Mouse (Mus musculus) small intestine, adult 2 months (tissue): ENCODE results near the gene Cldn11. TPM values are rescaled to one million over a fixed set of nuclear protein-coding genes. Genes with fewer than 3 reads are reported as not detected.

ENCODE experiments used
- H3K27ac ChIP-seq: fragments of 200-500 bp; 2 replicates; pipeline ENCODE4 v1.5.1; 2012; ENCODE audit warnings: low read depth, low read length, control low read depth, inconsistent platforms; ENCODE audit not compliant: insufficient read depth
- H3K27me3 ChIP-seq: fragments of 200-500 bp; 2 replicates; pipeline ENCODE4 v1.6.1; 2012; ENCODE audit warnings: mild to moderate bottlenecking, moderate library complexity, low read length, inconsistent platforms; ENCODE audit not compliant: control insufficient read depth, insufficient read depth
- H3K36me3 ChIP-seq: fragments of 200-500 bp; 2 replicates; pipeline ENCODE4 v1.6.1; 2012; ENCODE audit warnings: mild to moderate bottlenecking, low read length, control low read depth, inconsistent platforms; ENCODE audit not compliant: control insufficient read depth, insufficient read depth
- H3K4me1 ChIP-seq: fragments of 200-500 bp; 2 replicates; pipeline ENCODE4 v1.6.1; 2012; ENCODE audit warnings: low read length, inconsistent platforms, mixed read lengths; ENCODE audit not compliant: control insufficient read depth, insufficient read depth, insufficient read length
- H3K4me3 ChIP-seq: fragments of 200-500 bp; 2 replicates; pipeline ENCODE4 v1.5.1; 2012; ENCODE audit warnings: low read depth, mild to moderate bottlenecking, control low read depth, inconsistent platforms, low read length, moderate library complexity
- CTCF ChIP-seq: fragments of 200-500 bp; IDR thresholded peaks from 2 replicates; pipeline ENCODE4 v1.5.1; 2012; ENCODE audit warnings: low read depth, mild to moderate bottlenecking, control low read depth, inconsistent platforms, low read length, moderate library complexity, mixed read lengths; ENCODE audit not compliant: insufficient replicate concordance, insufficient read length; ENCODE audit errors: extremely low read depth
- POLR2A ChIP-seq: fragments of 200-500 bp; IDR thresholded peaks from 2 replicates; pipeline ENCODE4 v1.6.1; 2012; ENCODE audit warnings: low read depth, mild to moderate bottlenecking, control low read depth, inconsistent platforms, low read length, moderate library complexity
- WGBS: fragments of 180-500 bp; shearing (Covaris S2); methylation state at CpG from one replicate; pipeline ENCODE4 v1.1.7; 2018; 5-methylcytosine and 5-hydroxymethylcytosine counted together
- polyA plus RNA-seq: library from polyadenylated mRNA; depleted of rRNA; stranded (reverse); fragments of >200 nt; gene quantifications from 2 replicates; pipeline ENCODE4 v1.2.3, GENCODE M21; 2012; rRNA removed

Gene Cldn11
- 0.06 and 0.42 TPM in 2 replicates for polyA plus RNA-seq

DNA sequence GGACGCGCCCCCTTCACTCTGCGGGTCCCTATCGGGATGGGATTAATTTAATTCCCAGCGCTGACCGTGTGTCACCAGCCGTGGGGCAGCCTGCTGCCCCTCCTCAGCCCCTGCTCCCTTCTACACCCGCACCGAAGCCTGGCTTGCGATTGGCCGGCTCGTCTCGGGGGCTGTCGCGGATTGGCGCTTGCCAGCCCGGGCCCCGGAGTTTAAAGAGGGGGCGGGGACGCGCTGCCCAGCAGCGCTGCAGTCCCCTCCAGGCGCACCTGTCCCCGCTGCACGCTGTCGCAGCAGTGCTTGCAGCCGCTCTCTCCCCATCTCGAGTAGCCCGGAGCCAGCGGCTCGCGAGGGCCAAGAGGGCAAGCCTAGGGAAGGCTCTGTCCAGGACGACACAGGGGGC, at the start of gene Cldn11:
Gene Cldn11 (plus strand): TSS at position 215 of the 400 bp plus-strand sequence.
- no peaks in the 10 kb centered on the region for H3K36me3 ChIP-seq
- H3K4me1 ChIP-seq, result peaks cover 2% of the 10 kb centered on the region; the same call in 1 of the 2 replicates
- TF ChIP-seq POLR2A (no peak), CTCF (no peak)
- peak within 1 kb of the TSS; percentile 13 for H3K4me3 ChIP-seq
- under 1% methylated on average over 33 of the region's 33 CpGs for WGBS
- peaks cover 10% of the 10 kb centered on the region; the same call in 1 of the 2 replicates for H3K27me3 ChIP-seq
- H3K27ac ChIP-seq, result no peak within 1 kb of the TSS

DNA sequence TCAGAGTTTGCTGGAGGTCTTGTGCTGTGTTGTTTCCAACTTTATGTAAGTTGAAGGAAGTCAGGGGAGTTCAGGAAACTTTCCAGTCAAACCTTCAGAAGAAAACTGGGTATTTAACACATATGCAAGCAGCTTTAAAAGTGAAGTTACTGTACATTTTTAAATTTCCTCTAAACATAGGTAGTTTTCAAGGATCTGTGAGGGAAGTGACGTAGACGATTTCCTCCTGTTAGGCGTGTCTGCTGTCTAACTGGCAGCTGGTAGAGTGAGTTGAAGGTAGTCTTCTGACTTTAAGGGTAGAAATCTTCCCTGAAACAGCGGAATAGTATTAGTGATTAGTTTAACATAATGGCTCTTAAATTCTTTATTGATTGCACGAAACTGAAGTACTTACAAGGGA, 49.7 kb upstream of the Cldn11 start:
- TF ChIP-seq POLR2A (no peak), CTCF (no peak)
- Histone ChIP-seq H3K36me3 (peaks cover 12% of the 10 kb centered on the region), H3K27me3 (no peaks in the 10 kb centered on the region), H3K4me3 (no peak overlapping the region), H3K4me1 (peaks cover 18% of the 10 kb centered on the region), H3K27ac (no peak overlapping the region)
- 74% methylated on average over 5 of the region's 5 CpGs for WGBS

DNA sequence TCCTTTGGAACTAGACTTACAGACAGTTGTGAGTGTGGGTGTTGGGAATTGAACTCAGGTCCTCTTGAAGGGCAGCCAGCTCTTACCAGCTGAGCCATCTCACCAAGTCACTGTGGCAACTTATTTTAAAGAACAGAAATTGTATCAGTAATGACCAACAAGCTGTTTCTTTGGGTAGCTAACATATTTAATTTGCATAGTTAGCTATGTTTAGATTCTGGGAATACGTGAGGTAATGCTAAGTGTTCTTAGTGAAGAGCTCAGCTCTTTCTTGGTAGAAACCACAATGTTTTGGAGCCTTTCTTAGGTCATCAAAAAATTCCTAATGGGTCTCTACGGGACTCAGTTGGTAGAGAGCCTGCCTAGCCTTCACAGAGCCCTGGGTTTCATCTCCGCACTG, 48.9 kb upstream of the Cldn11 start:
- WGBS, result 84% methylated on average over 3 of the region's 3 CpGs
- Histone ChIP-seq H3K27me3 (no peaks in the 10 kb centered on the region), H3K36me3 (peaks cover 14% of the 10 kb centered on the region), H3K4me1 (peaks cover 18% of the 10 kb centered on the region), H3K4me3 (no peak overlapping the region), H3K27ac (no peak overlapping the region)
- TF ChIP-seq POLR2A (no peak), CTCF (no peak)

DNA sequence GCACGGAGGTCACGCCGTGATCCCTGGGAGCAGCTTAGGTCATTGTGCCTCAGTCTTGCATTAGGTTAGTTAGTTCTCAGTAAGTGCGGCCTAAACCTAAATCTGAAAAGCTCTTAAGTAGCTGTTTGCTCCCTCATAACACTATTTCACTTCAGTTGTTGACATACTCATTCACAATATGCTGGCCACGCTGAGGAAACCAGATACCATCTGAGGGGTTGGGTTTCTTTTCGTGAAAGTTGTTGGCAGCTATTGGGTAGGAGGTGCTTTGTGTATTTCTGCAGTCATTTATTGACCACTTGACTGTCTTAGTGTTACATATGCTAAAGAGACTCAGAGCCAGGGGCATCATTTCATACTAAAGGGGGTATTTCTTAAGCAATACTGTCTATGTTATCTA, 44.8 kb upstream of the Cldn11 start:
- 68% methylated on average over 6 of the region's 6 CpGs for WGBS
- peaks cover 4% of the 10 kb centered on the region for H3K36me3 ChIP-seq
- H3K4me1 ChIP-seq, result peaks cover 14% of the 10 kb centered on the region
- no peak overlapping the region for H3K27ac ChIP-seq
- no peaks in the 10 kb centered on the region for H3K27me3 ChIP-seq
- no peak overlapping the region for H3K4me3 ChIP-seq
- TF ChIP-seq CTCF, result no peak
- no peak for TF ChIP-seq POLR2A

DNA sequence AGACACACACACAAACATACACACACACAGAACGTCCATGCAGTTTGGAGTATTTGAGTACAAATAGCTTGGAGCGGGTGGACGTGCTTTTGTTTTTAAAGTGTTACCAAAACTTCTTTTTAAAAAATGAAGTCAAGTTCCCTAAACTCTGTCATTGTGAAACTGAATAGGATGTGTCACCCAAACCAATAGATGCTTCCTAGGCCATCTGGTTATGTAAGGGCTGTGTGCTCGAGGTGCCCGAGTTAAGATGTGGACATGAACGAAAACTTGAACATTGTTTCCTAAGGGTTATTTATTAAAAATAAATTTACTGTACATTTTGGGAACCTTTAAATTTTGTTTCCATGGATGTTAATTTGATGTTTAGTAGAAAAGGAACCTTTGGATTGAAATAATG, 43.1 kb upstream of the Cldn11 start:
- peaks cover 12% of the 10 kb centered on the region for H3K4me1 ChIP-seq
- H3K4me3 ChIP-seq, result no peak overlapping the region
- H3K27me3 ChIP-seq, result no peaks in the 10 kb centered on the region
- 79% methylated on average over 6 of the region's 6 CpGs for WGBS
- peaks cover 7% of the 10 kb centered on the region for H3K36me3 ChIP-seq
- TF ChIP-seq POLR2A (no peak), CTCF (no peak)
- no peak overlapping the region for H3K27ac ChIP-seq

DNA sequence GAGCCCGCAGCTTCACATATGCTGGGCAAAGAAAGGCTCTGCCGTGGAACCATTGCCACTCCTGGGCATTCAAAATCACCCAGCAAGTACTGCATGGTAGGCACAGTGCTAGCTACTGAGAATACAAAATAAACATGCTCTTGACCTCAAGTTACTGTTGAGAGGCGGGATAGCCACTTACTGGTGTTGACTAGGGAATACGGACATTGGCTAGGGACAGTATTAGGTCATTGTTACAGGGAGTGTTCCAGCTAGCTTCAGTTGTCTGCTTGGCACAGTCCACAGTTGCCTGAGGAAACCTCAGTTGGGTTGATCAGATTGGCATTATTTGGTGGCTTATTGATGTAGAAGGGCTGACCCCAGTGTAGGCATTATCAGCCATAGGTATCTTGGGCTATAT, 42.0 kb upstream of the Cldn11 start:
- 74% methylated on average over 4 of the region's 4 CpGs for WGBS
- H3K27me3 ChIP-seq, result no peaks in the 10 kb centered on the region
- TF ChIP-seq POLR2A (no peak), CTCF (no peak)
- no peak overlapping the region for H3K4me3 ChIP-seq
- H3K36me3 ChIP-seq, result peaks cover 7% of the 10 kb centered on the region
- H3K27ac ChIP-seq, result no peak overlapping the region
- peaks cover 11% of the 10 kb centered on the region for H3K4me1 ChIP-seq

DNA sequence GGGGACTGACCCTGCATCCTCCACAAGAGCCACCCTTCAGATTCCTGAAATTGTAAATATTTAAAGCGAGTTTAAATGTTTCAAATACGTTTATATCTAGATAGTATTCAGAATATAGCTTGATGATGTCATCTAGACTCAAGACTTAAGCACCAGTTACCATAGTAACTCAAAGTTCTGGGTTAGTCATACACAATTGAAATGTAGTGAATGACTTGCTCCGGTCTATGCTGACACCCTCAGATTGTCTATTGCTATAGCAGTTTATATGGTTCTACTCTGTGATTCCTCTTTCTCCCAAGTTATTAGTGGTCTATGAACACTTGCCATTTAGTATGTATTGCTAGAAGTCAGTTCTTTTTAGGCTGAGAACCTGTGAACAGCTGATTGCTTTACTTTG, 40.6 kb upstream of the Cldn11 start:
- TF ChIP-seq CTCF (no peak), POLR2A (no peak)
- WGBS, result 56% methylated on average over 3 of the region's 3 CpGs
- H3K4me3 ChIP-seq, result no peak overlapping the region
- no peaks in the 10 kb centered on the region for H3K27me3 ChIP-seq
- H3K4me1 ChIP-seq, result peaks cover 9% of the 10 kb centered on the region
- no peak overlapping the region for H3K27ac ChIP-seq
- H3K36me3 ChIP-seq, result peaks cover 19% of the 10 kb centered on the region

DNA sequence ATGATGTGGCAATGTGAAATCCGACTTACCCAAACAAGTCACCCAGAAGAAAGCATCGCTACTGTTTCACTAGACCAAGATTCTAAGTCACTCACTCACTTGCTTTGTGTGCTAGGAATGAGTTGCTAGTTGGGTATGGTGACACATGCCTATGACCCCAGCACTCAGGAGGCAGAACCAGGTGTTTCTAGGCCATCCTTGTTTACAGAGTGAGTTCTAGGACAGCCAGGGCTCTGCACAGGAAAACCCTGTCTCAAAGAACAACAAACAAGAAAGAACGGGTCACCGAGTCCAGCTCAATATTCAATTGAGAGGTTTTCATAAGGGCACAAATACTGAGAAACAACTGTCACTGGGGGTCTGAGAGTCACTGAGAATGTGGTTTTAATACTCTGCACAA, 26.6 kb upstream of the Cldn11 start:
- H3K27me3 ChIP-seq, result no peaks in the 10 kb centered on the region
- TF ChIP-seq CTCF, result no peak
- TF ChIP-seq POLR2A, result no peak
- no peak overlapping the region for H3K27ac ChIP-seq
- 89% methylated on average over 4 of the region's 4 CpGs for WGBS
- H3K4me3 ChIP-seq, result no peak overlapping the region
- peaks cover 8% of the 10 kb centered on the region; the same call in 1 of the 2 replicates for H3K4me1 ChIP-seq
- H3K36me3 ChIP-seq, result peaks cover 32% of the 10 kb centered on the region
